Mouse (Mus musculus): ENCODE data around the gene Sult6b2. TPM values are rescaled to one million over a fixed set of nuclear protein-coding genes. Genes with fewer than 3 reads are reported as not detected.
A peak's percentile ranks its signal among the peaks of the same experiment; 100 is the strongest.

The Sult6b2 gene
- polyA plus RNA-seq (2016; fragmentation: Nextera tagmentation; extraction: Ambion mirVana), result not detected in 2 replicates

DNA sequence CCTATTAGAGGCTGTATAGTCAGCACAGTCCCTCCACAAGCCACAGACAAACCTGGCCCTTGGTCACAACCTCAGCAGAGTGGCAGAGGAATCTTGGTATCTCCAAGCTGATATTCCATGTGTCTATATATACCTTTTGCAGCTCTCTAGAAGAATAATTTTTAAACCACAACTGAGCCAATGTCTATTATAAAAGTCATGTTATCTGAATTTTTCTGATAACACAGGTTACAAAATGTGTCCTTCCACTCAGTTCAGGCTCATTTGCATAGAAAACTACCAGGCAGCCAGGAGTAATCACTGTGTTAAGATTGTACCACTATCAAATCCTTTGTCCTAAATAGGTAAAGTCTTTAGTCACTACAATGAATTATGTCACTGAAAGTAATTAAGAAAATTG, at the start of gene Sult6b2:
Sult6b2 (minus strand) TSS at position 101 of the 400 bp plus-strand sequence.
- H3K27ac ChIP-seq, result no peak within 1 kb of the TSS
- H3K4me1 ChIP-seq, result peaks cover 14% of the 10 kb centered on the region
- no peaks in the 10 kb centered on the region for H3K27me3 ChIP-seq
- no peaks in the 10 kb centered on the region for H3K9me3 ChIP-seq
- no peak within 1 kb of the TSS for H3K4me3 ChIP-seq
- H3K36me3 ChIP-seq, result no peaks in the 10 kb centered on the region
- ATAC-seq (ENCODE audit: insufficient number of reproducible peaks, insufficient read depth, low FRiP score, low TSS enrichment), result no peak
- H3K4me2 ChIP-seq (replicated peaks), result no peak within 1 kb of the TSS
- H3K9ac ChIP-seq, result no peak within 1 kb of the TSS

GRCm38 (mm10) chr6:142852419-142853377, 48.4 kb upstream of the Sult6b2 start:
- Histone ChIP-seq H3K9ac (no peak overlapping the region), H3K4me2 (replicated peaks) (no peak overlapping the region), H3K4me1 (peaks cover 3% of the 10 kb centered on the region; the same call in 1 of the 2 replicates), H3K4me3 (no peak overlapping the region), H3K27me3 (no peaks in the 10 kb centered on the region), H3K27ac (no peak overlapping the region), H3K9me3 (no peaks in the 10 kb centered on the region), H3K36me3 (no peaks in the 10 kb centered on the region)
- no peak for ATAC-seq (ENCODE audit: insufficient number of reproducible peaks, insufficient read depth, low FRiP score, low TSS enrichment)
- WGBS, result 83% methylated on average over 6 of the region's 6 CpGs

DNA sequence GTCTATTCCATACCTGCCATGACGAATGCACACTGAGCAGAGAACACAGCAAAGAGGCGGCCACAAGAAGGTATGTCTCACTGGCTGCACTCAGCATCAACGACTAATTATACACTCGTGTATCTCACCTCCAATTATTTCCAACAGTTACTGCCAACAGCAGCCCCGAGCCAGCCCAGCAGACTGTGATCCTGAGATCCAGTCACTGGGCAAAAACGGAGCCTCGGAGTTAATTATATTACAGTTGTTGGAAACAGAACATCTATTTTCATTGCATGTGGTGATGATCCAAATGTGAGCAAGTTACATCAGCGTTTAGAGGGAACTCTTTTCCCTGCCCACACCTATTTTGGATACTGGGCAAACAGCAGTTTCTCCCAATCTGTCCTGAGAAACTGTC, 46.1 kb upstream of the Sult6b2 start:
- Histone ChIP-seq H3K4me3 (no peak overlapping the region), H3K9ac (no peak overlapping the region), H3K27ac (no peak overlapping the region), H3K36me3 (no peaks in the 10 kb centered on the region), H3K4me1 (no peaks in the 10 kb centered on the region), H3K9me3 (no peaks in the 10 kb centered on the region), H3K27me3 (no peaks in the 10 kb centered on the region), H3K4me2 (replicated peaks) (no peak overlapping the region)
- no peak for ATAC-seq (ENCODE audit: insufficient number of reproducible peaks, insufficient read depth, low FRiP score, low TSS enrichment)
- WGBS, result 81% methylated on average over 8 of the region's 8 CpGs

GRCm38 (mm10) chr6:142849326-142849725, 45.0 kb upstream of the Sult6b2 start:
- H3K4me1 ChIP-seq, result no peaks in the 10 kb centered on the region
- WGBS, result 48% methylated on average over 5 of the region's 5 CpGs
- H3K27ac ChIP-seq, result no peak overlapping the region
- H3K36me3 ChIP-seq, result no peaks in the 10 kb centered on the region
- no peaks in the 10 kb centered on the region for H3K9me3 ChIP-seq
- no peak overlapping the region for H3K9ac ChIP-seq
- H3K4me3 ChIP-seq, result no peak overlapping the region
- H3K4me2 ChIP-seq (replicated peaks), result no peak overlapping the region
- ATAC-seq (ENCODE audit: insufficient number of reproducible peaks, insufficient read depth, low FRiP score, low TSS enrichment), result no peak
- H3K27me3 ChIP-seq, result no peaks in the 10 kb centered on the region

GRCm38 (mm10) chr6:142847914-142848674, 43.8 kb upstream of the Sult6b2 start:
- Histone ChIP-seq H3K4me2 (replicated peaks) (no peak overlapping the region), H3K27ac (no peak overlapping the region), H3K36me3 (no peaks in the 10 kb centered on the region), H3K9ac (no peak overlapping the region), H3K4me1 (no peaks in the 10 kb centered on the region), H3K9me3 (no peaks in the 10 kb centered on the region), H3K4me3 (no peak overlapping the region), H3K27me3 (no peaks in the 10 kb centered on the region)
- 81% methylated on average over 8 of the region's 8 CpGs for WGBS
- no peak for ATAC-seq (ENCODE audit: insufficient number of reproducible peaks, insufficient read depth, low FRiP score, low TSS enrichment)

GRCm38 (mm10) chr6:142846855-142847254, 42.6 kb upstream of the Sult6b2 start:
- Histone ChIP-seq H3K27ac (no peak overlapping the region), H3K4me3 (no peak overlapping the region)
- 84% methylated on average over 4 of the region's 4 CpGs for WGBS

GRCm38 (mm10) chr6:142845066-142845465, 40.8 kb upstream of the Sult6b2 start:
- H3K4me1 ChIP-seq, result no peaks in the 10 kb centered on the region
- no peak overlapping the region for H3K27ac ChIP-seq
- no peak overlapping the region for H3K4me2 ChIP-seq (replicated peaks)
- no peaks in the 10 kb centered on the region for H3K36me3 ChIP-seq
- no peak overlapping the region for H3K4me3 ChIP-seq
- no peak overlapping the region for H3K9ac ChIP-seq
- H3K27me3 ChIP-seq, result no peaks in the 10 kb centered on the region
- 81% methylated on average over 4 of the region's 4 CpGs for WGBS
- no peaks in the 10 kb centered on the region for H3K9me3 ChIP-seq
- no peak for ATAC-seq (ENCODE audit: insufficient number of reproducible peaks, insufficient read depth, low FRiP score, low TSS enrichment)

More at GRCm38 (mm10) chr6:142846855-142847254, 42.6 kb upstream of the Sult6b2 start:
- ATAC-seq (ENCODE audit: insufficient number of reproducible peaks, insufficient read depth, low FRiP score, low TSS enrichment), result no peak
- Histone ChIP-seq H3K4me1 (no peaks in the 10 kb centered on the region), H3K4me2 (replicated peaks) (no peak overlapping the region), H3K36me3 (no peaks in the 10 kb centered on the region), H3K9ac (no peak overlapping the region), H3K9me3 (no peaks in the 10 kb centered on the region), H3K27me3 (no peaks in the 10 kb centered on the region)

DNA sequence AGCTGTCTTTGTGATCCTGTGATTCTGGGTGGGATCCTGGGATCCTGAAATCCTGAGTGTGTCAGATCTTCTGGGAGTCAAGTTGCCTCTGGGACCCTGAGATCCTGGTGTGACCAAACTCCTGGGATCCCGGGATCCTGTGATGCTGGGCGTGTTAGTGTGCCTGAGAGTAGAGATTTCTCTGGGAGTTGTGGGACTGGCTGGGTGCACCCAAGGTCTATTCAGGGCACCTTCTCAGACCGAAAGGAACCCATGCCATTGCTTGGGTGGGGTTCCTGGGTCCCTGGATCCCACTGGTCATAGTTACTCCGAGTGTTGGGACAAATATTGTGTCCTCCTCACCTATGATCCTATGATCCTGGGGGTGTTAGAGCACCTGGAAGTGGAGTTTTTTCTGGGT, 39.8 kb upstream of the Sult6b2 start:
- no peak overlapping the region for H3K9ac ChIP-seq
- no peak overlapping the region for H3K4me2 ChIP-seq (replicated peaks)
- no peaks in the 10 kb centered on the region for H3K4me1 ChIP-seq
- H3K27me3 ChIP-seq, result no peaks in the 10 kb centered on the region
- ATAC-seq (ENCODE audit: insufficient number of reproducible peaks, insufficient read depth, low FRiP score, low TSS enrichment), result no peak
- H3K4me3 ChIP-seq, result no peak overlapping the region
- no peak overlapping the region for H3K27ac ChIP-seq
- no peaks in the 10 kb centered on the region for H3K9me3 ChIP-seq
- H3K36me3 ChIP-seq, result no peaks in the 10 kb centered on the region
- WGBS, result 86% methylated on average over 4 of the region's 4 CpGs

DNA sequence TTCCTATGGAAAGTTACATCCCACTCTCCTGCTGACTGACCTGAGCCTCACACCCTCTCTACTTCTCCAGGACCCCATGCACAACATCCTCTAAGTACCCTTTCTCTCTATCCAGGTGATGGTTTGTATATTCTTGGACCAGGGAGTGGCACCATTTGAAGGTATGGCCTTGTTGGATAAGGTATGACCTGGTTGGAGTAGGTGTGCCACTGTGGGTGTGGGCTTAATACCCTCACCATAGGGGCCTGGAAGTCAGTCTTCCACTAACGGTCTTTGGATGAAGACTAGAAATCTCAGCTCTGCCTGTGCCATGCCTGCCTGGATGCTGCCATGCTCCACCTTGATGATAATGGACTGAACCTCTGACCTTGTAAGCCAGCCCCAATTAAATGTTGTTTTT, 34.2 kb upstream of the Sult6b2 start:
- no peaks in the 10 kb centered on the region for H3K9me3 ChIP-seq
- no peak overlapping the region for H3K4me3 ChIP-seq
- no peak for ATAC-seq (ENCODE audit: insufficient number of reproducible peaks, insufficient read depth, low FRiP score, low TSS enrichment)
- no peak overlapping the region for H3K4me2 ChIP-seq (replicated peaks)
- no peak overlapping the region for H3K9ac ChIP-seq
- no peaks in the 10 kb centered on the region for H3K27me3 ChIP-seq
- no peak overlapping the region for H3K27ac ChIP-seq
- WGBS, result 87% methylated on average over 1 of the region's 1 CpGs
- no peaks in the 10 kb centered on the region for H3K4me1 ChIP-seq
- no peaks in the 10 kb centered on the region for H3K36me3 ChIP-seq

DNA sequence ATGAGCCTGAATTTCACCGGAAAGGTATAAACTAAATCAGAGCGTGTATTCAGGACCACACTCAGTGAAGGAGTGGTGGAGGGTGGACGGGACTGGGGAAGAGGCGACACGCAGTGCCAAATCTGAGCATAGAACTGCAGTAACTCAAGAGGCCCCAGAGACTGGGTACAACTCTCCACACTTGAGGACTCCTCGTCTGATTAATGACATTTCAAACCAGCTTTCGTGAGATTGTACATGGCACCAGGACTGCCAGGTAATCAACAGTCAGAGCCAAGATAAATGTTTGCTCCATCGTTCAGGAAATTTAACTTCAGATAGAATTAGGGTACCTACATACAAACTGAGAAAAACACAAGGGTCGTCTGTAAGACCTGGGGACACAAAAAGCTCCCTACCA, 33.0 kb upstream of the Sult6b2 start:
- Histone ChIP-seq H3K4me1 (no peaks in the 10 kb centered on the region), H3K36me3 (no peaks in the 10 kb centered on the region), H3K4me3 (no peak overlapping the region), H3K27ac (no peak overlapping the region), H3K9ac (no peak overlapping the region), H3K9me3 (no peaks in the 10 kb centered on the region), H3K27me3 (no peaks in the 10 kb centered on the region), H3K4me2 (replicated peaks) (no peak overlapping the region)
- no peak for ATAC-seq (ENCODE audit: insufficient number of reproducible peaks, insufficient read depth, low FRiP score, low TSS enrichment)
- WGBS, result 75% methylated on average over 9 of the region's 9 CpGs

- no peak for ATAC-seq (ENCODE audit: insufficient number of reproducible peaks, insufficient read depth, low FRiP score, low TSS enrichment)
- no peak overlapping the region for H3K27ac ChIP-seq
These were observed 31.4 kb upstream of the Sult6b2 start for GRCm38 (mm10) chr6:142835726-142836125.

GRCm38 (mm10) chr6:142834911-142835310, 30.6 kb upstream of the Sult6b2 start:
- H3K4me1 ChIP-seq, result no peaks in the 10 kb centered on the region
- H3K27me3 ChIP-seq, result no peaks in the 10 kb centered on the region
- H3K9ac ChIP-seq, result no peak overlapping the region
- ATAC-seq (ENCODE audit: insufficient number of reproducible peaks, insufficient read depth, low FRiP score, low TSS enrichment), result no peak
- H3K9me3 ChIP-seq, result no peaks in the 10 kb centered on the region
- H3K36me3 ChIP-seq, result no peaks in the 10 kb centered on the region
- no peak overlapping the region for H3K4me3 ChIP-seq
- 76% methylated on average over 4 of the region's 4 CpGs for WGBS
- H3K27ac ChIP-seq, result no peak overlapping the region
- H3K4me2 ChIP-seq (replicated peaks), result no peak overlapping the region

More at GRCm38 (mm10) chr6:142835726-142836125, 31.4 kb upstream of the Sult6b2 start:
- 54% methylated on average over 18 of the region's 18 CpGs for WGBS
- Histone ChIP-seq H3K9ac (no peak overlapping the region), H3K4me2 (replicated peaks) (peak overlapping the region; percentile 22; the same call in 1 of the 2 replicates), H3K36me3 (no peaks in the 10 kb centered on the region), H3K9me3 (no peaks in the 10 kb centered on the region), H3K4me3 (no peak overlapping the region), H3K4me1 (no peaks in the 10 kb centered on the region), H3K27me3 (no peaks in the 10 kb centered on the region)

Measured in embryonic facial prominence, embryonic 12.5 days (tissue).